Mouse (Mus musculus) left cerebral cortex, postnatal 4 days (tissue): ENCODE data around the gene Ahnak. TPM values are rescaled to one million over a fixed set of nuclear protein-coding genes. Genes with fewer than 3 reads are reported as not detected.
"Not testable (repeated sequence)": the region's sequence is repeated elsewhere in the genome, so short reads cannot be mapped to it uniquely, and the experiment has no call there.

Source experiments
- DNase-seq: peaks from one replicate; pipeline ENCODE4 v3.0.0-alpha.2; 2022
- intact Hi-C: fragments of 180-260 bp; cut with DNase I; formaldehyde crosslinking; loops from one replicate; pipeline ENCODE4 v1.15.1; 2025
- total RNA-seq, 2 experiments: library from RNA; stranded (reverse); gene quantifications; 2 replicates each; pipeline ENCODE4 v1.2.3; 2021

The Ahnak gene
- total RNA-seq, 2 experiments from 2014 or later, result 14.0 to 18.5 TPM

DNA sequence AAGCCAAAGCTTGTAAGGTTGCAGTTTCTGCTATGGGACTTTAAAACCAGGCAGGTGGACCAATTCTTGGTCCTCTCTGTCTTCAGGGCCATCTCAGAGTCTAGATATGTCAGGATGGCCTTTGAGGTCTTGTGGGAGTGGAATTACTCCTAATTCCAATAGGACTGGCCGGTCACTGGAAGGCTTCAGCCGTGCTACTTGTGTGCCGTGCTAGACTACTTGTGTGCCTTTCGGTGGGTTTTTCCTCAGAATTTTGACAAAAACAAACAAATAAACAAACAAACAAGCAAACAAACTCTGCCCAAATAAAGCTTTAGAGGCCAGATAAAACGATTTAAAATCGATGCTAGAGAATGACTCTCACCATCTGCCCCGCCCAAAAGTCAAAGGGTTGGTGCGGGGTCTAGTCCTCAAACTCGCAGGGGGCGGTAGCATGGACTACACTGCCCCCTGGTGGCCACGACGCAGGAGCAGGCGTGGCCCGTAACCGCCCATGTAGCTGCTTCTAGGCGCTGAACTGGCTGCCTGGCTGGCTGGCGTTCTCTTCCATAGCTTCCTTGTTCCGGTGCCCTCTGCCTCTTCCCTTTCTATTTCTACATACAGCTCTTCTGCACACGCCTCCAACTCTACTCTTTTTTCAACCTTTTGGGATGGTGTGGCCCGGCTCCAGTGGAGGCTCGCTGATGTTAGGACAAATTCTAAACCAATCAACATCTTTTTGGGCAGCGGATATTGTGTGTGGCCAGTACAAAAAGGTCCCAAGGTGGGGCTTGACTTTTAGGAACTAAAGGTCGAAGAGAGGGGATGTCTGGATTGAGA is 93.3 kb downstream of the Ahnak start:
- intact Hi-C loops, result loop anchor here (10.0 kb wide), 1 partner anchor 108 kb away; no protein-coding TSS in a partner anchor
- peak; percentile 85 for DNase-seq

DNA sequence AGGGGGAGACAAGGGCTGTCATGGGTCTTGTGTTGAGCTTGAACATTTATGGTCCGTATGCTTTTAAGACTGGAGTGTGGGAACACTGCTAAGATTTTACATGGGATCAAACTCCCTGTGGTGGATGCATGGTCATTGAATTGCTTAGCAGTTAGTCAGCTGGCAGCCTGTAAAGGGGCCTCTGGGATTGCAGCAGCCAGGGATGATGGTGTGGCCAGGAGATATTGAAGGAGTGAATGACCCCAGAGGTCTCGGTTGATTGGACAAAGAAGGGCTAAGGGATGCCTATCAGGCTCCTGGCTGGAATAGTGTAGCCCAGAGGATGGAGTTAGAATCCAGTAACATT is 93.9 kb downstream of the Ahnak start:
- intact Hi-C loops, result loop anchor here (10.0 kb wide), 1 partner anchor 108 kb away; no protein-coding TSS in a partner anchor
- DNase-seq, result no peak

DNA sequence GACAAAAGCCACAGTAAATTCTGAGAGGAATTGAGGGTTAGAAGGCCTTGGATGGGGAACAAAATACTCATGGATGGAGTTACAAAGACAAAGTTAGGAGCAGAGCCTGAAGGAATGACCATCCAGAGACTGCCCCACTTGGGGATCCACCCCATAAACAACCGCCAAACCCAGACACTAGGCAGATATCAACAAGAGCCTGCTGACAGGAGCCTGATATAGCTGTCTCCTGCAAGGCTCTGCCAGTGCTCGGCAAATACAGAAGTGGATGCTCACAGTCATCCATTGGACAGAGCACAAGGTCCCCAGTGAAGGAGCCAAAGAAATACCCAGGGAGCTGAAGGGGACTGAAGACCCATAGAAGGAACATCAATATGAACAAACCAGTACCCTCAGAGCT is 94.8 kb downstream of the Ahnak start:
- DNase-seq, result not testable (repeated sequence)
- intact Hi-C loops, result loop anchor here (10.0 kb wide), 1 partner anchor 109 kb away; no protein-coding TSS in a partner anchor

DNA sequence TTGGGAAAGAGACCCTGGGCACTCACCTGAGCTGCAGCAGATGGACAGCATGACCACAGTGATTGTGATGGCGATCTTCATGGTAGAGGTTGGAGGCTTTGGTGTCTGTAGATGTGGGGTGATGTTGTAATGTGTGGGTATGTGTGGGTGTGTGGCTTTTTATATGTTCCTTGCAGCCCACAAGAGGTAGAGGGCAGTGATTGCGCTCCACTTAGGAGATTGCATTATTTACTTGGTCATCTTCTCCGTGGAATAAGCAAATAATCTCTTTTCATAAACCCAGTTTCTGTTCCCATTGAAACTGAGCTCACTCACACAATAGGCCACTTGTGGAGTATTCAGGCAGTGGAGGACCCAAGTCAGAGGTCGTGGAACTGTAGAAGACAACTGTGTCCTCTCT is 98.7 kb downstream of the Ahnak start, which contains the start of gene Scgb1a1:
Gene Scgb1a1, minus strand, starts transcription at position 138 of the 400 bp plus-strand sequence.
- no peak for DNase-seq
- intact Hi-C loops, result loop anchor here (10.0 kb wide), 1 partner anchor 113 kb away; no protein-coding TSS in a partner anchor

DNA sequence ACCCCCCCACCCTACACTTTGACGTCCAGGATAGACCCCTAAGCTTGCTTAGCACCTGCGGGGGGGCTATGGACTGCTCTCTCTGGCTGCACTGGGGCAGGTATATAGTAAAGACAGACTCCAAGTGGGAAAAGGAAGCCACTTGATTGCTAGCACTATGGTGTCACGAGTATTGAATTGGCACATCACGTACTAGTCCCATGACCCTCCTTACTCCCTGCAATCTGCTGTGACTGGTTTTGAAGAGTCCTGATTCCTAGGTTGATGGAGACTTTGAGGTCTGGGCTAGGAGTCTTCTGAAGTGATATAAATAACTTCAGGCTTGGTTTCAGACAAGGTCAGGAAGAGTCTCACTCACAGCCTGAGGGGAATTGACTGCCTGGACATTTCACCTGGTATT is 101.1 kb downstream of the Ahnak start:
- intact Hi-C loops, result no loop called here
- no peak for DNase-seq

DNA sequence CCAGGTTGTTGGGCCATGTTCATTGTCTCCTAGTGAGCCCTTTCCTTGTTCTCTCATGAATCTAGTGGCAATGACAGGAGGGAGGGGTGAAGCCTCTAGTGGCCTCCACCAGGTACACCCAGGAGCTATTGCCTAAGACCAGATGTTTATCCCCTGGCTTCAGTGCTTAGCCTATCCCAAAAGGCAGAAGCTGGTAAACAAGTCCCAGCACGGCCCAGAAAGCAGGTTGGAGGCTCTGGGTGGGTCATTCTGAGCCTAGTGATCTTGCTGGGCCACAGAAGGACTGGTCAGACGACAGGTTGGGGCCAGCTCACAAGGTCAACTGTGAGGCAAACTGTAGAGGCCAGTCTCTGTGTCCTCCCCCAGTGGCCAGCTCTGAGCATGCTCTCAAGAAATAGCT is 101.6 kb downstream of the Ahnak start:
- intact Hi-C loops, result no loop called here
- no peak for DNase-seq

DNA sequence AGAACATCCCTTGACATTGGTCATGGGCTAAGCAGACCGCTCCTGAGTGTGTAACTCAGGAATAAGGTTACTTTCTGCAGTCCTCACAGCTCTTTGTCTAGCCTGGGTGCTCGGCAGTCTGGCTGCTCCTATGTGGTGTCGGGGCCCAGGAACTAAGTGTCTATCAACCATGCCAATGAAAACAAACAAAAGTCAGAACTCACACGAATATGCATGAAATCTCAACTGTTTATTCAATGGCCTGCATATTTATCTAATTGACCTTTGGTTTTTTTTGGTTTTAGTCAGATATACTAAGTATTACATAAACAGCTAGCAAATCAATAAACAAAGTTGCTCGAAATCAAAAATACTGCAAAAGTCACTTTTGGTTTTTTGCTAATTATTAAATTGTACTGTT is 106.0 kb downstream of the Ahnak start:
- intact Hi-C loops, result no loop called here
- DNase-seq, result no peak

DNA sequence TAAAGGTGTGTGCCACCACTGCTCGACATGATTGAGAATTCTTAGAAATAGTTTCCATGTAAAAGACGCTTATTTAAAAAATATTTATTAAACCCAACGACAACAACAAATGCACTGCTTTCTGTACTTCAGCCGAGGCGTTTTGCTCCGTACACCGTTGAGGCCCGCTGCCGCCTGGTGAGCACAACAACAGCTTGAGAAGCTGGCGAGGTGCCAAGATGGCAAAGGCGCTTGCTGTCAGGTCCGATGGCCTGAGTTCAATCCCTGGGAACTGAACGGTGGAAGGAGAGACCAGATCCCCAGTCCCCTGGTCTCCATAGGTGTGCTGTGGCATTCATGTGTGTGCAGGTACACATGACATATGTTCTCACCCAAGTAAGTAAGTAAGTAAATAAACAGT is 108.4 kb downstream of the Ahnak start:
- intact Hi-C loops, result no loop called here
- DNase-seq, result peak; percentile 63

DNA sequence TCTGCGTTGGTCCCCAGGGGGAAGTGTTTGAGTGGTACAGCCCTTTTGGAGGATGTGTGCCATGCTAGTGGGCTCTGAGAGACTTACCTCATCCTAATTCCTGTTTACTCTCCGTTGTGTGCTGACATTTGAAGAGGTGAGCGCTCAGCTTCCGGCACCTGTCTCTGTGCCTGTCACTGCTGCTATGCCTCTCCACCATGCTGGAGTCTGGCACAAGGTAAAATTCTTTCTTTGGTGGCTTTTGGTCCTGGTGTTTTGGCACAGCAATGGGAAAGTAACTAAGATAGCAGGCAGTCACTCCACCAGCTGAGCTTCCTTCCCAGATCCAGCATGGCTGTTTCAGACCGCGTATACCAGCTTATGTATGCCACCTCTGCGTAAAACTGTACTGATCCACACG is 110.7 kb downstream of the Ahnak start:
- DNase-seq, result no peak
- intact Hi-C loops, result no loop called here

DNA sequence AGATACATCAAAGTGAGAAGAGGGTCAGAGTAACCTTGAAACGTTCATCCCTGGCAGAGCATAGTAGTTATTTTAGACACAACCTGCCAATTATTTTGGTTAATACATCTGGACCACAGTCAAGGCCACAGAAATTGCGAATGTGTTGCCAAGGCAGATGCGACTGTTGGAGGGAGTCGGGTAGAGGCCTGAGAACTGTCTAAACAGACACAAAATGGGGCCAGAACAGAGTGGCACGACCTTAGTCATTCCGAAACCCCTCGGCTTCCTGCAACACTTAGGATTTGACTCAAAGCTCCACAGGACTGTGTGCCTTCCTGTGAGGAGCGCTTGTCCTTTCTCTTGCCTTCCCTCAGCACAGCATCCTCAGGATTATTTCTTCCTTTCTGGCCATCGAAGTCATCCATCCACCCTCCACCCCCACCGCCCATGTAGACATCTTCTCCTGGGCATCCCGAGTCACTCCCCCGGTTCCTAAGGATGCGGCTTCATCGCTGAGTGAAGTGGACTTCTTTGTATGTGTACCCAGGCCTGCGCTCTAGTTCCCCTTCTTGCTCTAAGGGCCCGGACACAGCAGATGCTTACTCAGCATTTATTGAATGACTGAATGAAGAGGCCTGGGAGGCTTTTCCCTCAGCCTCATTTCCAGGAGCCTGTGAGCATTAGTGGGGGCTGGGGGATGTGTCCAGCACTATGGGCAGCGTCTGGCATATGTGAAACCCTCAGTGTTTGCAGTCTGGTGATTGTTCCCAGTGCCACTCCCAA is 111.4 kb downstream of the Ahnak start:
- DNase-seq, result no peak
- intact Hi-C loops, result no loop called here

DNA sequence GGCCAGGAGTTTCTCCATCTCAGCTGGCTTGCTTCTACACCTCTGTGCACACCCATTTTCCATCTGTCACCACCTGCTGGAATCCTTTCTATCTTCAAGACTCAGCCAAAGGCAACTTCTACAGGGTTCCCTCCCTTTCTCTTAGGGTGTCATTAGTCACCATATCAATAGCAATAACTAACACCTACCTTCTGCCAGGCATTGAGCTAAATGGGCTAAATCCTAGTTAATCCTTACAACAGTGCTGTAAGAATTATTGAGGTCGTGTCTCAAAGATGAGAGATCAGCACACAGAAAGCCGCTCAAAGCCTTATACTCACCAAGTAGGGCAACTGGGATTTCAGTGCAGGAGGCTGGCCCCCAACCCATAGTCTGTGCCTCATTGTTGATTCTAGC is 112.0 kb downstream of the Ahnak start:
- intact Hi-C loops, result no loop called here
- DNase-seq, result no peak

DNA sequence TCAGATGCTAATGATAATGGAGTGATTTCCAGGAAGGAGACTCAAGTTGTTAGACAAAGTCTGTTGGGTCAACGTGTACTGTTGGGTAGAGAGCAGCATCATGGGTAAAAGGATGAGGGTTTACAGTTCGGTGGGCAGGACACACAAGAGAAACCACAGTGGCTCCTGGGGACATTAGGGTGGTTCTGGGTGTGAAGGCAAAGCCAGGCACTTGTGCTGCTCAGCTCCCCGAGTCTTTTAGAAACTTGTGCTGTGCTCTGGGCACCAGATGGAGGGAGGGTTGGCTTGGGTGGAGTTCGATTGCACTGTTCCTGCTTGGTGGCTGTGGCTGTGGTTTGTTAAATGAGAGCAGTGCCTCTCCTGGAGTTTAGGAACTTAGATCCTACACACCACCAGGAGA is 114.9 kb downstream of the Ahnak start:
- intact Hi-C loops, result no loop called here
- no peak for DNase-seq

DNA sequence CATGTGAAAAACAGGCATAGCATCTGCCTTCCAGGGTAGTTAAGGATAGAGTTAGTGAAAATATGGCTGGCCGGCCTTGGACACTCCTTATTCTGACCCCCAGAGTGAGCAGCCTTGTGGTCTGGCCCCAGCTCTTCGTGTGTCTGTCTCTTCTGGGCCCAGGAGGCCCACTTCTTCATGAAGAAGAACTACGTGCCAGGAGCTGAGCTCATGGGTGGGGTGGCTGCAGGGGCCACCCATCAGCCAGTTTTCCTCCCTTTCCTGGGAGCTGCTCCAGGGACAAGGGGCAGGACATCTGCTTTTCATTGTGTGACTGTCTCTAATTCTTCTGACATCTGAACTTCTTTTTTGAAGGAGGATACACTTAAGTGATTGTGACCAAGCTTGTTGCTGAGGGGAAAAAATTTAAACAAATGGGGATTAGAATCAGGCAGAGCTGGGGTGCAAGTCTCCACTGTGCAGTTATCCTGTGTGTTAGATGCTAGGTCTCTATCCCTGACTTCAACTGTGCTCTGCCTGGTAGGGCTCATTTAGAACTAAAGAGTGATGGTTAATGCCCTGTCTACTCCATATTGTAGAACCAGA is 116.1 kb downstream of the Ahnak start:
- DNase-seq, result no peak
- intact Hi-C loops, result loop anchor here (5.0 kb wide), 1 partner anchor 123 kb away; no protein-coding TSS in a partner anchor

DNA sequence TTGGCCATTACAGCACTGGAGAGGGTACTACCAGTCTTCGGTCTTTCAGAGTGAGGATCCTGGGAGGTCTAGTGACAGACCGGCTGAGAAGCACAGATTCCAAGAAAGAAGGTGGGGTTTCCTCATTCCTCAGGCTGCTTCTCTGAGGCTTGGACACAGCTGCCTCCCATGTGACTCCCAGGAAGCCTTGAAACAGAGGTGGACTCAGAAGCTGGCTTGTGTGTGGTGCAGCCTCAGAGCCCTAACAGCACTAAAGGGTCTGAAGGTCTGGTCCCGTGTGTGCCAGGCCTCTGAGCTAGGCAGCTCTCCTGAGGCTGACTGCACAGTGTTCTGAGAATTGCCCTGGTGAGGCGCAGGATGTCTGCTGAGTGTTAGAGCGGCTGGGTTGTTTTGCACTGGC is 117.0 kb downstream of the Ahnak start:
- intact Hi-C loops, result loop anchor here (5.0 kb wide), 1 partner anchor 124 kb away; no protein-coding TSS in a partner anchor
- DNase-seq, result no peak

DNA sequence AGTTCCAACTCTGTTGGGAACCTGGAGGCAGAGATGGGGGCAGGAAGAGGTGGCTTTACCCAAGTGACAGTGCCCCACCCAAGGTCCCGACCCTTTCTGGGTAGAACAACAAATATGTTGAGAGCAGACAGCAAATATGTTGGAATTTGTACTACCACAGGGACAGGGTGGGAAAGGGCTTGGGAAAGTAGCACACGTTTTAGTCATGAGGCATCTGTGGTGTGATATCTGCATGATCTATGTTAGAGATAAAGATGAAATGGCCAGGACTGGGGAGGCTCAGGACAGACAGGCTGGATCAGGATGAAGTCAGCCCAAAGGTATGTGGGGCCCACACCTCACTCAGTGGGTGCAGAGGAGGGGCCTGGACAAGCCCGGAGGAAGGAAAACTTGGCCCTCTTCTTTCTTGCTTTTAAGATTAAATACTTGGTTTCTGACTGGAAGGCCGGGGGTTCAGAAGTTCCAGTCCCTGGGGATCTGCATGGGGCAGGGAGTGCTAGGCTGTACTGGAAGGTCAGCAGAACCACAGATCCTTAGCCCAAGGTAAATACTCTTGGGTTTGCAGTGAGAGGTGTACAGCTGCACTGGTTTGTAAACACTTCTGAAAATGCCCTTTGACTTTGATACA is 117.8 kb downstream of the Ahnak start:
- no peak for DNase-seq
- intact Hi-C loops, result loop anchor here (5.0 kb wide), 1 partner anchor 125 kb away; no protein-coding TSS in a partner anchor

DNA sequence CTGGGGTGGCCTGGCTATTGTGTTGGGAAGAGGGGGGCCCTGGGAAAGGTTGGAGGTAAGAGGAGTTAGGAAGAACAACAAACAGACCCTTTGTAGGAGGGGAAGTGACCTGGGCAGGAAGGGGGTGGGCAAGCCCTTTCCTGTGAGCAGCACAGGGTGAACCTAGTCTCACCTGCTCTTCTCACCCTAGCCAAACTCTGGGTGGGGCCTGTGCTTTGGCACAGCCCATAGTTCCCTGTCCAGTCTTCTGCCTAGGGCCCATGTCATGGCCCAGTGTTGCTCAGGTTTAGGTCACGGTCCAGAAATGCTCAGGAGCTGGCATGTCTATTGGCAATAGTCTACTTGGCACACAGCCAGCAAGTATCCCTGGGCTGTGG is 118.3 kb downstream of the Ahnak start:
- intact Hi-C loops, result loop anchor here (5.0 kb wide), 1 partner anchor 125 kb away; no protein-coding TSS in a partner anchor
- peak; percentile 13 for DNase-seq

DNA sequence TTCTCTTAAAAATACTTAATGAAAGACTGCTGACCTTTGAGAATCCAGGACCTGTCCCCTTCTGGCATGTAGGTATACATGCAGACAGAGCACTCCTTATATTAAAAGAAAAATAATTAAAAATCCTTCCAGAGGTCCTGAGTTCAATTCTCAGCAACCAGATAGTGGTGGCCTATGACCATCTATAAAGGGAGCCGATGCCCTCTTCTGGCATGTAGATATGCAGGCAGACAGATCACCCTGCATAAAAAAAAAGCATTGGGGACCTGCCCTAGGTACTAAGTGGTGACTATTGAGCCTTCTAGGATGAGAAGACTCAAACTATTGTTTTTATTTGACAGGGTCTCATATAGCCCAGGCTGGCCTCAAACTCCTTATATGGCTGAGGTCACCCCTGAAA is 119.5 kb downstream of the Ahnak start:
- intact Hi-C loops, result loop anchor here (5.0 kb wide), 1 partner anchor 126 kb away; no protein-coding TSS in a partner anchor
- no peak for DNase-seq

DNA sequence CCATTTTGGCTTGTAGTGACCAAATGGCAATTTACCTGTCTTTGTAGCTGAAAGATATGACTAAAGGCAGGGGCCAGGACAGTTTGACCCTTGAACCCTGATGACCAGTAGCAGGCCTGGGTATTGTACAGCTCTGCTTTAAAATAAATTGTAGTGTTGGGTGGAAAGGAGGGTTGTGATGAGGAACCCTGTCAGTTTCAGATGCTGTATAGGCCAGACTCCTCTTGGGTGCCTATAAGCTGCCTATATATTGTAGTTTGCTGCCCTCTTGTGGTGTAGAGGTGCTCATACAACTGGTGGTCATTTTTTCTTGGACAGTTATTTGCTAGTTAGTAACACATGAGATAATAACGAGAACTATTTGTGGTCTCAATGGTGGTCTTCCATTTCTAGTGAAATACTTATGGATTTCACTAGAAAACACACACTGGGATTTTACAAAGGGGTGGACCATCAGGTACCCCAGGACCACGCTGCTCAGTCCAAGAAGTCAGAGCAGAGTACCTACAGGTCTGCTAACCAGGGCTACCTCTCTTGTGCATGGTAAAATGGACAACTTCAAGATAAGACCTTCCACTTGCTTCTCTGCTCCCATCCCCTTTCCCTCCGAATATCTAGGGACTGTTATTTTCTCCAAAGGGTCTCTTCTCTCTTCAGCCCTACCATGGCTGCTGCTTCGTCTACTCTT is 121.2 kb downstream of the Ahnak start:
- peak; percentile 21 for DNase-seq
- intact Hi-C loops, result loop anchor here (2.0 kb wide), 1 partner anchor 254 kb away; no protein-coding TSS in a partner anchor

DNA sequence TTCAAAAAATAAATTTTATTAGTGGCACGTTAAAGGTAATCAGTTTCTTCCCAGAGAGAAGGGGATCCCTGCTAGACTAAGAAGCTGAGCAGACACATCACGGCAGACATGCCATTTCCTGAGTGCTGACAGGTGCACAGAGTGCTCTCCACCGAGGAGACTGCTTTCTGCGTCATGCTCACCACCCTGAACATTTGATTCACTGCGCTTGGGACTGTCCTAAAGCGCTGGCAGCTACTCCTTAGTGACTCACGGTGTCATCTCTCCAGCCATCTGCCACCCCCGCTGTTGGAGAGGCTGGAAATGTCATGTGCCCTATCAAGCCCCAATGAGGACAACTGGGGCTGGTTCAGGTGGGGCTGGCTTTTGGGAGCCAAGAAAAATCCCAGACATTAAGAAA is 123.0 kb downstream of the Ahnak start:
- no peak for DNase-seq
- intact Hi-C loops, result no loop called here

DNA sequence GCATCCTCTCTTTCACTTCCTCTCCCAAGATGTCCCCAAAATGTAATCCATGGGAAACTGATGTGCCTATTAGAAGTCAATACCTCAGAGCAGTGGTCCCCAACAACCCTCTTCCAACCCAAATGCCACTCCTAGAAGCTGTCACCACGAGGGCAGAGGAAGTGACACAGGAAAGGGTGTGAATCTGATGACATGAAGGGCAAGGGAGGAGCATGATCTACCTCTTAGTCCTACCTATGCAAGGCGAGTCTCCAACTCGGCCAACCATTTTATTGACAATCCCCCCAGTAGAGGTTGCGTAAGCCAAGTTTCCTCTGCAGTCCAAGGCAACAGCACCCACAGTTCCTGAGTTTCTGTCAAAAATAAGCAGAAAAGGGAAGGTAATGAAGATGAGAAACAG is 127.2 kb downstream of the Ahnak start:
- intact Hi-C loops, result no loop called here
- no peak for DNase-seq
